Mouse (Mus musculus) thymus, adult 2 months (tissue): ENCODE results near the gene Kif13a.

ENCODE experiments used
- CTCF ChIP-seq: fragments of 200-500 bp; IDR thresholded peaks from 2 replicates; pipeline ENCODE4 v1.5.1; 2012; ENCODE audit warnings: mild to moderate bottlenecking, control low read depth, low read length, moderate library complexity, borderline replicate concordance; ENCODE audit not compliant: control insufficient read depth, poor library complexity, insufficient read depth; ENCODE audit errors: extremely low read depth
- POLR2A ChIP-seq: fragments of 200-500 bp; IDR thresholded peaks from 2 replicates; pipeline ENCODE4 v1.6.1; 2012; ENCODE audit warnings: mild to moderate bottlenecking, low read length, control low read depth, moderate library complexity; ENCODE audit not compliant: control insufficient read depth, poor library complexity, insufficient read depth; ENCODE audit errors: extremely low read depth

DNA sequence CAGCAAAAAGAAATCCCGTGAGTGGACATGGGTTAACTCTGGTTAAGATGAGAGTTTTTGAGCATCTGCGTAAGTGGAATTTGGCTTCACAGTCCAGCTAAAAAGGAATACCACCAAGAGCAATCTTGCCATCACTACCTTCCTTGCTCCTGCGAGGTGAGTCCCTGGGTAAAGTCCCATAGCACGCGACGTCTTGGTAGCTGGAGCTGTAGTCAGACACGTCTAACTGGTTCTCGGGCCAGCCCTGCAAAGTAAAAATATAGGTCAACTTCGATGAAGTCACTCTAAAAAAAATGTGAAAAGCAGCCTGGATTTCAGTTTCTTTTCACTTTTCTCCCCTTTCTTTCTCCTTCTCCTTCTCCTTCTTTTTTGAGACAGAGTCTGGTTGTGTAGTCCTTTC, 166.5 kb downstream of the Kif13a start:
- no peak for TF ChIP-seq CTCF
- TF ChIP-seq POLR2A = no peak
